Mouse (Mus musculus): ENCODE measurements at regions not wholly inside any gene's neighbourhood (a gene's known extent, or its start where the extent isn't known, plus 50 kb on each side); places are given as distances from the start of the nearest gene placed in this dataset.

GRCm38 (mm10) chr11:71410582-71410981 is 180.0 kb upstream of the Nlrp1b start:
- DNase-seq (ENCODE audit: low read depth, low spot score) = no peak

- DNase-seq (ENCODE audit: low read depth, low spot score) = no peak
Observed at GRCm38 (mm10) chr11:71411958-71412357, 181.4 kb upstream of the Nlrp1b start.

- no peak for DNase-seq (ENCODE audit: low read depth, low spot score)
Observed at GRCm38 (mm10) chr11:71414403-71415140, 184.0 kb upstream of the Nlrp1b start.

- no peak for DNase-seq (ENCODE audit: low read depth, low spot score)
Observed at GRCm38 (mm10) chr11:71415451-71415850, 184.9 kb upstream of the Nlrp1b start.

- DNase-seq (ENCODE audit: low read depth, low spot score) = no peak
Observed at GRCm38 (mm10) chr11:71422291-71422840, 191.8 kb upstream of the Nlrp1b start.

GRCm38 (mm10) chr11:71423242-71423641 is 192.7 kb upstream of the Nlrp1b start:
- DNase-seq (ENCODE audit: low read depth, low spot score) = no peak

- no peak for DNase-seq (ENCODE audit: low read depth, low spot score)
Observed at GRCm38 (mm10) chr11:71424879-71425278, 194.3 kb upstream of the Nlrp1b start.

- DNase-seq (ENCODE audit: low read depth, low spot score) = no peak
Observed at GRCm38 (mm10) chr11:71429739-71430138, 199.2 kb upstream of the Nlrp1b start.

- DNase-seq (ENCODE audit: low read depth, low spot score) = no peak
Observed at GRCm38 (mm10) chr11:71434241-71434640, 203.7 kb upstream of the Nlrp1b start.

GRCm38 (mm10) chr11:71434886-71435285 is 204.4 kb upstream of the Nlrp1b start:
- DNase-seq (ENCODE audit: low read depth, low spot score) = no peak

GRCm38 (mm10) chr11:71435745-71436144 is 205.2 kb upstream of the Nlrp1b start:
- DNase-seq (ENCODE audit: low read depth, low spot score) = no peak

GRCm38 (mm10) chr11:71436335-71436734 is 205.8 kb upstream of the Nlrp1b start:
- DNase-seq (ENCODE audit: low read depth, low spot score) = no peak

GRCm38 (mm10) chr11:71436801-71437200 is 206.3 kb upstream of the Nlrp1b start:
- DNase-seq (ENCODE audit: low read depth, low spot score) = no peak

- no peak for DNase-seq (ENCODE audit: low read depth, low spot score)
Observed at GRCm38 (mm10) chr11:71439871-71440270, 209.3 kb upstream of the Nlrp1b start.

GRCm38 (mm10) chr11:71440392-71440791 is 209.9 kb upstream of the Nlrp1b start:
- no peak for DNase-seq (ENCODE audit: low read depth, low spot score)

GRCm38 (mm10) chr11:71444056-71444455 is 213.5 kb upstream of the Nlrp1b start:
- DNase-seq (ENCODE audit: low read depth, low spot score) = no peak

- no peak for DNase-seq (ENCODE audit: low read depth, low spot score)
Observed at GRCm38 (mm10) chr11:71446641-71447040, 216.1 kb upstream of the Nlrp1b start.

GRCm38 (mm10) chr11:71447841-71448745 is 217.6 kb upstream of the Nlrp1b start:
- no peak for DNase-seq (ENCODE audit: low read depth, low spot score)

- no peak for DNase-seq (ENCODE audit: low read depth, low spot score)
Observed at GRCm38 (mm10) chr11:71480094-71480493, 249.6 kb upstream of the Nlrp1b start.

GRCm38 (mm10) chr11:71497863-71498262 is 251.9 kb upstream of the Wscd1 start:
- no peak for DNase-seq (ENCODE audit: low read depth, low spot score)

- DNase-seq (ENCODE audit: low read depth, low spot score) = no peak
Observed at GRCm38 (mm10) chr11:71498299-71498698, 251.4 kb upstream of the Wscd1 start.

GRCm38 (mm10) chr11:71502156-71502555 is 247.6 kb upstream of the Wscd1 start:
- DNase-seq (ENCODE audit: low read depth, low spot score) = no peak

All from CD4-positive helper T cell, adult 2 months (primary cell).